Mouse (Mus musculus): ENCODE measurements around the gene Slc25a3. TPM values are rescaled to one million over a fixed set of nuclear protein-coding genes. Genes with fewer than 3 reads are reported as not detected.
A peak's percentile ranks its signal among the peaks of the same experiment; 100 is the strongest.

Gene Slc25a3
- total RNA-seq, 2 experiments from 2014 or later: 567 to 579 TPM

- DNase-seq (ENCODE audit: low spot score in 2 of 2): no peak
These were observed 19.7 kb upstream of the Slc25a3 start for GRCm38 (mm10) chr10:91143313-91144230.

DNA sequence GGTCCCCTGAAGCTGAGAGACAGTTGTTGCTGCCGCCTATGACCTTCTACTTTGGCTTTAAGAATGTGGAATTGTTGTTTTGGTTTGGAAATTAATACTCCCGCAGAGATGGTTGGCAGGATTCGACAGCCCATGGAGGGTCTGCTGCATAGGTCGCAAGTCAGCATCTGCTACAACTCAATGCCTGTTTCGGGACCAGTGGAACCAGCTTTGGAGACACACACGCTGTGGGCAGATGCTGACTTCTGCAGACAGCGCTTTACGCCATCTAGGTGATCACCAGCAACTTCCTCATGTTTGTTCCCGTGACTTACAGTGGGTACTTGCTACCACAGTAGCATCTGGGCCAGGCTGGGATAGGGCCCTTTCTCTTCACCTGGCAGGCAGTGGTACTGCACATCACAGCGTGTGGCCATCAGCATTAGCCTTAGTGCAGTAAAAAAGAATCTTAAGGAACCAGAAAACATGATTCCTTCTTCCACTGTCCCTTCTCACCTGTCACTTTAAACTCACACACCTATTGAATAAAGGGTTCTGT is 18.9 kb upstream of the Slc25a3 start:
- DNase-seq (ENCODE audit: low spot score in 2 of 2): no peak

GRCm38 (mm10) chr10:91141564-91141963 is 17.7 kb upstream of the Slc25a3 start:
- DNase-seq (ENCODE audit: low spot score in 2 of 2): peak in 1 of 2 experiments; percentile 67

GRCm38 (mm10) chr10:91139148-91139766 is 15.4 kb upstream of the Slc25a3 start:
- DNase-seq (ENCODE audit: low spot score in 2 of 2): no peak

DNA sequence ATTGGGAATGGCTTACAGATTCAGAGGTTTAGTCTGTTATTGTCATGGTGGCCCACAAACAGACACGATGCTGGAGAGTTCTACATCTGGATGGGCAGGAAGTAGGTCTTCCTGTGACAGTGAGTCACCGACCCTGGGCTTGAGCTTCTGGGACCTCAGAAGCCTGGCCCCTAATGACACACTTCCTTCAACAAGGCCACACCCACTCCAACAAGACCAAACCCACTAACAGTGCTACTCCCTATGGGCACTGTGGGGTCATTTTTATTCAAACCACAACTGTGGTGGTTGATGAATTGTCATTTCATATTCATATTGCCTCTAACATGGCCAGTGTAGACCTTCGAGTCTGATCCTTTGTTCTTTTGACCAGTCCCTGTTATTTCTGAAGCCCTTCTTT is 14.5 kb upstream of the Slc25a3 start:
- DNase-seq (ENCODE audit: low spot score in 2 of 2): no peak

- no peak for DNase-seq (ENCODE audit: low spot score in 2 of 2)
These were observed 13.5 kb upstream of the Slc25a3 start for GRCm38 (mm10) chr10:91137400-91137799.

GRCm38 (mm10) chr10:91135302-91135972 is 11.6 kb upstream of the Slc25a3 start:
- DNase-seq (ENCODE audit: low spot score in 2 of 2): no peak

GRCm38 (mm10) chr10:91131565-91131964 is 7.7 kb upstream of the Slc25a3 start:
- DNase-seq (ENCODE audit: low spot score in 2 of 2): no peak

GRCm38 (mm10) chr10:91130792-91131191 is 6.9 kb upstream of the Slc25a3 start:
- DNase-seq (ENCODE audit: low spot score in 2 of 2): no peak

DNA sequence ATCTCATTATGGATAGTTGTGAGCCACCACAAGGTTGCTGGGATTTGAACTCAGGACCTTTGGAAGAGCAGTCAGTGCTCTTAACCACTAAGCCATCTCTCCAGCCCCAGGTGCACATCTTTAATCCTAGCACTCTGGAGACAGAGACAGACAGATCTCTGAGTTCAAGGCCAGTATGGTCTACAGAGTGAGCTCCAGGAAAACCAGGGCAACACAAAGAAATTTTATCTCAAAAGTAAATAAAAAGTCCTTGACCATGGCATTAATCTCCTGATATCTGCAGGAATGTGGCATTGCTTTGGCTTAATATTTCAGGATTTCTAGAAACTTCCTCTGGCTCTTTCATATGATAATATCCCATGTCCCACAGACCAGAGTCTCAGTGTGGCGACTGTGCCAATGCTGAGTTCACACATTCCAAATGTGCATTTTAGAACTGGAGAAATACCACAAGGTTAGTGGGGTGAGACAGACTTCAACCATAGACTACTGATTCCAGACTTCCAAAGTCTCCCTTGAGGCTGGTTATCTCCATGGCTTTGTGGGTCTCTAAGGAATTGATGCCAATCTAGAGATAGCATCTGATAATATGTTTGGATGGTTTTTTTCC is 4.8 kb upstream of the Slc25a3 start:
- no peak for DNase-seq (ENCODE audit: low spot score in 2 of 2)

- DNase-seq (ENCODE audit: low spot score in 2 of 2): no peak
These were observed 3.5 kb upstream of the Slc25a3 start for GRCm38 (mm10) chr10:91127395-91127794.

DNA sequence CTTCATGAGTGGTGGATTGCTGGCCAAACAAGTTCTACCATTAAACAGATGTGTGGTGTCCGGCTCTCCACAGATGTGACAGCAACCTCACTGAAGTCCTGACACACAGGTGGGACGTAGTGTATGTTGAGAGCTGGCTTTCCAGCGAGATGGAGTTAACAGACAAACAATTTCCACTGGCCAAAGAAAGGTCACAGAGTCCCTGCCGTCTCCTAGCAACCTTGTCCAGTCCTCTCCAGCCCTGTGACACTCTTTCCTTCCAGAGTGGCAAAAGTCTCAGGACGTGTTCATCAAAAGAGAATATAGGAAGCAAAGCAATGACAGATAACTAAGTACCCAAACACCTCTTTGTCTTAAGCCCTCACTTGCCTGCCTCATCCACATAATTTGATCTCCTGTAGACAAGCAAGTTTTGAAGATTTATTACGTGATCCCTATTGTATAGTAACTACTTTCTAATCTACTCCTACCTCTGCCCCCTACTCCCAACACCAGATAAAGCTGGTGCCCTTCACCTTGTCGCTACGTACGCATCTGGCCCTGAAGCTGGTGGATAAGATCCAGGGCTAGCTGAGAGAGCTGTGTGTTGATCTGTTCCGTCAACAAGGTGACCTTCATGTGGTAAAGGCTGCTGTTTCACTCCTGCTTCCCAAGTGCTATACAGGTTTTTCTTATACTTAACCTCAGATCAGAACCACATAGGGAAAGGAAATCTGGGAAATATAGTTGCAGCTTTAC is 2.9 kb upstream of the Slc25a3 start:
- DNase-seq (ENCODE audit: low spot score in 2 of 2): no peak

DNA sequence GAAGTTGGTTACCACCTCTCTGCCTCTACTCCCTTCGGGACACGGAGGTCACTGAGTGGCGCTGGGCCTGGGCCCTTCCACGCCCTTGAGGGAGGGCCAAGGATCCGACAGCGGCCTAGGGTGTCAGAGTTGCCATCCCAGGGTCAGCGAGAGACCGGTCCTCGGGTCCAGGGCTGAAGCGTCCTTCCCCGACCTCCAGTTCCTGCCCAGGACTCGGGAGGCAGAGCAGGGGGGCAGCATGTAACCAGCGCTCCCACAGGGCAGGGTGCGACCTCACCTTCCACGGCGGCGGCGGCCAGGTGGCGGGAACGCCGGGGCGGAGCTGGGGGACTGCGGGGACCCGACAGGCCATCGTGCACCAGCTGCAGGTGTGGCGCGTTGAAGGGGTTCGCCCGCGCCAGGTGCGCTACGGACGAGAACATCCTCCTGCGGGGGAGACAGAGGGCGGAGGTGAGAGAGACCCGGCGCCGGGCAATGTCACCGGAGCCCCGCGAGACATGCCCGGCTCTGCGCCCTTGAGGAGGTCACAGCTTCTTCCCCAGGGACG is 505 bp downstream of the Slc25a3 start:
- DNase-seq (ENCODE audit: low spot score in 2 of 2): peak in 1 of 2 experiments; percentile 17

DNA sequence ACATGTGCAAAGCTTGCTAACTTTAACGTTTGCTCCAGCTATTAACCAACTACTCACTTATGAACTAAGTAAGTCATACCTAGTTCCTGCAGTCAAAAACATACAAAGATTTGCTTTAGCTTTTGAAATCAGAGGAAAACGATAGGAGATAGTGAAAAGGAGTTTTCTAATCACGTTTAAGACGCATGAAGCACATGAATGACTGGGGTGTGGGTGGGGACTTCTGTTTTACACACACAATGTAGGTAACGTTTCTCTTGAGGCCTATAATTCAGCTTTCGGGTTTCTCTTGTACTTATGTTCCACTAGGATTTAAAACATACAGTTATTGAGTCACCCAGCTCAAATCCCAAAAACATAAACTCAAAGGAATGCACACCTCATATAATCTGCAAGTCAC is 1.2 kb downstream of the Slc25a3 start:
- DNase-seq (ENCODE audit: low spot score in 2 of 2): no peak

DNA sequence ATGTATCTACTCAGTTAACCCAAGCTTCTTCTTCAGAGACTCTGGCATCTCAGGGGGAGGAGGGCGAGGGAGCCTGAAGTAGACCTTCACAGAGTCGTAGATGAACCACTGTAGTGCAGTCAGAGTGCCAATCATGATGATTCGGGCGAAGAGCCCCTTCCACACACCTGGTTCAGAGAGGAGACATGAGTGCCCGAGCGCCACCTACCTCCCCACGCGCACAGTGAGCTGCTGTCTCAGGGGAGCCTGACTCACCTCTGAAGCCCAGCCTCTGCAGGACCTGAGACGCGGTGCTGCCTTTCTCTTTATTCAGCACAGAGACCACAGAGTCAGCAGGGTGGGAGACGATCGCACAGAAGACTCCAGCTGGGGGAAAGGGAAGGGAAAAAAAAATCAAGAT is 6.9 kb downstream of the Slc25a3 start:
- no peak for DNase-seq (ENCODE audit: low spot score in 2 of 2)

- no peak for DNase-seq (ENCODE audit: low spot score in 2 of 2)
These were observed 14.0 kb downstream of the Slc25a3 start for GRCm38 (mm10) chr10:91109841-91110240.

DNA sequence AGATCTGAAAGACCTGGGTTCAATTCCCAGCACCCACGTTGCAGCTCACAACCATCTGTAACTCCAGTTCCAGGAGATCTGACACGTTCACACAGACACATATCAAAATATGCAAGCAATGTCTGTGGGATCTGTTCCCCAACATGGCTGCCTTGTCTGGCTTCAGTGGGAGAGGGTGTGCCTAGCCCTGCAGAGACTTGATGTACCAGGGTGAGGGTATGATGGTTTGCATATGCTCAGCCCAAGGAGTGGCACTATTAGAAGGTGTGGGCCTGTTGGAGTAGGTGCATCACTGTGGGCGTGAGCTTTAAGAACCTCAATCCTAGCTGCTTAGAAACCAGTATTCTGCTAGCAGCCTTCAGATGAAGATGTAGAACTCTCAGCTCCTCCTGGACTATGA is 17.9 kb downstream of the Slc25a3 start:
- no peak for DNase-seq (ENCODE audit: low spot score in 2 of 2)

DNA sequence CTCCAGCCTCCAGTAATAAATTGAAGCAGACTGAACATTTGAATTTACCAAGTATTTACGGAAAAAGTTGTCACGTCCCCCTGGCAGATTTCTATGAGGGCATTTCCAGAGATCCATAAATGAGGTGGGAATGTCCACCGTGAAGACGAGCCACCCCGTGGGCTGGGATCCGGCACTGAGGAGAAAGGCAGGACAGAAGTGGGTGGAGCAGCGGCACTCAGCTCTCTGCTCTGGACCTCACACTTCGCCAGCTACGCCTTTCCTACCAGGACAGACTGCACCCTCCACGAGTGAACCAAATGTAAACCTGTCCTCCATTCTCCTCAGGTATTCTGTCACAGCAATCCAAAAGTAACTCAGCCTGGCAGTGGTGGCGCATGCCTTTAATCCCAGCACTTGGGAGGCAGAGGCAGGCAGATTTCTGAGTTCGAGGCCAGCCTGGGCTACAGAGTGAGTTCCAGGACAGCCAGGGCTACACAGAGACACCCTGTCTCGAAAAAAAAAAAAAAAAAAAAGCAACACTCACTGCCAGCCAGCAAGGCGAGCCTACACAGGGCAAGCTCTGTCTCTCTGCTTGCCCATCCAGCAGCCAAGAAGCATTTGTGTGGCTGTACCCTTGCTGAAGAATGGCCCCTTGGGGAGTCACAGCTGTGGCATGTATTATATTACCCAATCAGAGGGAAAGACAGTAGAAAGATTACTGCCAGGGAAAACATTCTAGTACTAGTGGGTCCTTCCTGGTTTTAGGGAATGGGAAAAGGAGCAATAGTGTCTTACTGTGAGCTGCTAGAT is 20.9 kb downstream of the Slc25a3 start:
- DNase-seq (ENCODE audit: low spot score in 2 of 2): no peak

DNA sequence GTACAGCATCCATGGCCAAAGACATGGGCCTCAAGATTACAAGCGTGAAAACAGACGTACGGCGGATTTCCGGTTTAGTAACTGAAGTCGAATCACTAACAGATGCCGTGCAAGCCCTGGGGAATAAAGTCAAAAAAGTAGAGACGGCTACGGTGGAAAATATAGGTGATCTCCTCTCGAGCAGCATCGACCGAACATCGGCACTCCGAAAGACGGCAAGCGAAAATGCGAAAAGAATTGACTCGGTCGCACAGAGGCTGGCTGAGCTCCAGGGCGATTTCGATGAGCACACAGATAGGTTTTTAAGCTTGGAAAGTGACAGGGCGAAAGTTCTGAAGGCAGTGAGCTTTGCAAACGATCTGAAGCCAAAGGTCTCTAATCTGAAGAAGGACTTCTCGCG is 21.9 kb downstream of the Slc25a3 start:
- no peak for DNase-seq (ENCODE audit: low spot score in 2 of 2)

All from layer of hippocampus, postnatal 14 days (tissue).